Mouse (Mus musculus): ENCODE measurements at regions not wholly inside any gene's neighbourhood (a gene's known extent, or its start where the extent isn't known, plus 50 kb on each side); places are given as distances from the start of the nearest gene placed in this dataset.
A peak's percentile ranks its signal among the peaks of the same experiment; 100 is the strongest.

GRCm38 (mm10) chr7:136058319-136058718 is 342.2 kb upstream of the Mki67 start:
- WGBS (ENCODE audit: insufficient replicate concordance), result 67% methylated on average over 5 of the region's 5 CpGs
- Histone ChIP-seq H3K4me1 (replicated peaks) (no peaks in the 10 kb centered on the region), H3K36me3 (no peaks in the 10 kb centered on the region), H3K4me2 (no peak overlapping the region), H3K27ac (no peak overlapping the region), H3K4me3 (replicated peaks) (no peak overlapping the region), H3K9ac (no peak overlapping the region), H3K27me3 (0 out of 2 replicates have a peak, but pooled peaks cover 5% of the 10 kb centered on the region), H3K9me3 (replicated peaks) (no peaks in the 10 kb centered on the region)
- no peak for ATAC-seq (ENCODE audit: low read depth)
- no peak for DNase-seq

DNA sequence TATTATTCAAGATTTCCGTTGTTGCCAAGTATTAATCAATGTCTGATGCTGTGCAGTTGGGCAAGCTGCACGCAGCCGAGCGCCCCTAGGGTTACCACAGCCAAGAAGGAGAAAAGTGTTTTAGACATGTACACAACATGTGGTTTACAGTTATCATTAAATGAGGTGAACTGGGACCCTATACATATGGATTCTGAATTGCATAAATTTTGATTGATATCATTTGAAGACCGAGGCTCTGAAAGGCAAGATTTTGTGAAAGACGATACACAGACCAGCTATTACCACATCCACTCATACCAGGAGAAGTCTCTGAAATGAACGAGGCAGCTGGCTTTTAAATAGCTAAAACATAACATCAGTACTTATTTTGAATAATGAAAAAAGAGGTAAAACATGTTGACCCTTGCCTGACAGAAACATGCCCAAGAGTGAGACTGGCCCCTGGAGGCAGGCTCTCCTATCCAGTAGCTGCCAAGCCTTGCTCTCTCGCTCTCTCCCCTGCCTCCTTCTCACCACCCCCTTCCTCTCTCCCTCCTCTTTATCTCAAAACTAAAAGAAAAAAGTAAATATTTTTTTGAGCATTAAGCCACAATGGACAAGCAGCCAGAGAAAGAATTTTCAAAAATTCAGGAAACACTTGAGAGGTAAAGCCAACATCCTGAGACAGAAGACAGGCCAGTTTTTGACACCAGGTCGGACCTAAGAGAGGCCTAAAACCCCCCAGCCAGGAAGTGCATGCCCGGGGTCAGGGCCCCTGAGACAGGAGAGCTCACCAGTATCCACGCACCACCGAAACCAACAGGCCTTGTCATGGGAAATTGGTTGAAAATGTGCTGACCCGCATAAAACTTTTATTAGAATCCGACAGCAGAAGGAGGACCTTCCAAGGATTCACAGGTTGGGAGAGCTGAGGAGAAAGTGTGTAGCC is 342.9 kb upstream of the Mki67 start:
- ATAC-seq (ENCODE audit: low read depth) (no peak), DNase-seq (no peak)
- Histone ChIP-seq H3K4me3 (replicated peaks) (no peak overlapping the region), H3K9me3 (replicated peaks) (no peaks in the 10 kb centered on the region), H3K4me2 (no peak overlapping the region), H3K27ac (no peak overlapping the region), H3K9ac (no peak overlapping the region), H3K27me3 (0 out of 2 replicates have a peak, but pooled peaks cover 5% of the 10 kb centered on the region), H3K4me1 (replicated peaks) (no peaks in the 10 kb centered on the region), H3K36me3 (no peaks in the 10 kb centered on the region)
- 54% methylated on average over 14 of the region's 14 CpGs for WGBS (ENCODE audit: insufficient replicate concordance)

DNA sequence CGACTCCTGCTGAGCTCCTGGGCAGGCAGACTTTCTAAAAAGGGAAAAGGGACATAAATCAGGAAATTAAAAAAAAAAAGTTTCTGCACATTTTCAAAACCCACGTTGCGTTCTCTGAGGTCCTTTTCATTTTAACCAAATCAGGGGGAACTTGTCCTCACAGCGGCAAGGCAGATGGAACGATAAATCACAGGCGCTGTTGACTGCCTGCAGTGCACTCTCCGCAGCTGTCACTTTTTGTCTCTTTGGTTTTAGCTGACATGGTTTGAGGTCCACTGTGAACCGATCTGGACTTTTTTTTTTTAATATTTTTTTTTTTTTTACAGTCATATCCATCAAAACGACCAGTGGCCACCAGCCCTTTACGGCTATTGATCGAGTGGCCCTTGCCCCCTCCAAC is 343.7 kb upstream of the Mki67 start:
- no peak overlapping the region for H3K4me2 ChIP-seq
- ATAC-seq (ENCODE audit: low read depth), result no peak
- WGBS (ENCODE audit: insufficient replicate concordance), result 43% methylated on average over 11 of the region's 11 CpGs
- no peaks in the 10 kb centered on the region for H3K4me1 ChIP-seq (replicated peaks)
- no peak for DNase-seq
- H3K27me3 ChIP-seq, result 0 out of 2 replicates have a peak, but pooled peaks cover 5% of the 10 kb centered on the region
- no peak overlapping the region for H3K9ac ChIP-seq
- H3K27ac ChIP-seq, result no peak overlapping the region
- H3K36me3 ChIP-seq, result no peaks in the 10 kb centered on the region
- H3K9me3 ChIP-seq (replicated peaks), result no peaks in the 10 kb centered on the region
- H3K4me3 ChIP-seq (replicated peaks), result no peak overlapping the region

DNA sequence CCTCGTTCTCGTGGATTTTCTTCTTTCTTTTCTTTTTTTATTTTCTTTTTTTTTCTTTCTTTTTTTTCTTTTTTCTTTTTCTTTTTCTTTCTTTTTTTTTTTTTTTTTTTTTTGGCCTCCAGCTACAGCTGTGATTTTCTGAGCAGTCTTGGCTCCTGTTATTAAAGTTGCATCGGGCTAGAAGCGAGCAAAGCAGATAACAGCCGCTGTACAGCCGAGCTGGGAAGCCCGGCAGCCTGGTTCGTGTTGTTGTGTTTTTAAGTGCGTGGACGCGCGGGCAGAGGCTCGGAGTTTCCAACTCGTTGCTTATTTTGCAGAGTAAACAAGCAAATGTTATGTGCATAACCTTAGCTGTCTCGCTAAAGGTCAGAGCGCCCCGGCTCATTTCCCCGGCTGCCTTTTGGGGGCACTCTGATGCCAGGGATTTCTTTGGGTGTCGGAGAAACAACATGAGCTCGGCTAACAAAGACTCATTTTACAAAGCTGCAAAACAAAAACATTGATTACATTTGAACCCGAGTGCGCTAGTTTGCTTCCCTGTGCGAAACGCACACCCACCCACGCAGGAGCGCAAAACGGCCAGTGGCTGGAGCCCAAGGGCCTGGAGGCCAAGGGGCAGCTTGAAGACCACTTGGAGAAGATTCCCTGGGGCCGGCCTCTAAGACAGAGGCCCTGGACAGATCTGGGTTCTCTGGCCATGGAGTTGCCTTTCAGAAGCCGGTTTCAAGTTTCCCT is 344.3 kb upstream of the Mki67 start:
- no peaks in the 10 kb centered on the region for H3K36me3 ChIP-seq
- H3K4me1 ChIP-seq (replicated peaks), result no peaks in the 10 kb centered on the region
- H3K4me2 ChIP-seq, result peak overlapping the region; percentile 19
- H3K9me3 ChIP-seq (replicated peaks), result no peaks in the 10 kb centered on the region
- 0 out of 2 replicates have a peak, but pooled peaks cover 5% of the 10 kb centered on the region for H3K27me3 ChIP-seq
- 23% methylated on average over 29 of the region's 29 CpGs for WGBS (ENCODE audit: insufficient replicate concordance)
- no peak overlapping the region for H3K4me3 ChIP-seq (replicated peaks)
- no peak for DNase-seq
- no peak overlapping the region for H3K9ac ChIP-seq
- no peak for ATAC-seq (ENCODE audit: low read depth)
- no peak overlapping the region for H3K27ac ChIP-seq

DNA sequence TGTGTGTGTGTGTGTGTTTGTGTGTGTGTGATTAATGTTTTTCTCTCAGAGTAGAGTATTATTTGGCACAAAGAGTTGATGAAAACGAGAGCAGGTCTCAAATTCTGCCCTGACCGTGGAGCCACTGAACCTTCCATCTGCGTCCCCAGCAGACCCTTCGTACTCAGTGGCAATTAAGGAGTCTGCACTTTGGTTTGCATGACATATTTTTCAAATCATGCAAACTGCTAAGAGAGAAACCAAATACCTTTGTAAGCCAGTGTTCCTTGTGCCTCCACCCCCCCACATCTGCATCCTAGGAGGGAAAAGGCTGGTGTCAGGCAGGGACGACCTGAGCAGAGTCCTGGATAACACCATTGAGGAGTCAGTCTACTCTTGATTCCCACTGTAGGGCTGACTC is 346.5 kb upstream of the Mki67 start:
- no peak for ATAC-seq (ENCODE audit: low read depth)
- WGBS (ENCODE audit: insufficient replicate concordance), result 54% methylated on average over 5 of the region's 5 CpGs

DNA sequence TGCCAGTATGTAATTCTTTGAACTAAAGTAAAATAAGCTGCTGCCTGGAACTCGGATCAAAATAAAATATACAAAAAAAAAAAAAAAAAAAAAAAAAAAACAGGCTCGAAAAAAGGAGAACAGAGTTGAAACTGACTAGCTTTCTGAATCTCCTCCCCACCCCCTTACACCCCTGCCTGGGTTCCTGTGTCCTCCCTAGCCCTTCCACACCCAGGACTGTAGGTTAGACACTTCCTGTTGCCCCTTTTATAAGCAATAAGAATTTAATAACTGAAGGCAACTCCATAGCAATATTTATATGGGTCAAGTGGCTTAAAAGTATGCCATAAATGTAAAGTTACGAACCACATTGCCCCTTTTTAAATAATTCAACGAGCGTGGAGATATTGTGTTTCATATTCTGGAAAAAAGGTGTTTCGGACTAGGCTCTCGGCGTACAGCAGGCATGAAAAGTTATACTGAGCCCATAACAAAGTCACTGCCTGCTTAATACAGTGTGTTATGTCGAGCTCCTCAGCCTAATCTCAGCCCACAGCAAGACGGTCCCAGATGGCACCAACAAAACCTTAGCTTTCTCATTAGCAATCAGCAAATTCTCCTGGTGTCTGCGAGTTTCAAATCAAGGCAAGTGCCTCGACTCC is 349.0 kb upstream of the Mki67 start:
- ATAC-seq (ENCODE audit: low read depth), result no peak
- Histone ChIP-seq H3K4me3 (replicated peaks) (no peak overlapping the region), H3K9ac (no peak overlapping the region), H3K27me3 (no peaks in the 10 kb centered on the region), H3K9me3 (replicated peaks) (no peaks in the 10 kb centered on the region), H3K4me1 (replicated peaks) (no peaks in the 10 kb centered on the region), H3K4me2 (no peak overlapping the region), H3K36me3 (no peaks in the 10 kb centered on the region), H3K27ac (no peak overlapping the region)
- no peak for DNase-seq
- WGBS (ENCODE audit: insufficient replicate concordance), result 54% methylated on average over 12 of the region's 12 CpGs

More for the DNA sequence above, 346.5 kb upstream of the Mki67 start:
- 0 out of 2 replicates have a peak, but pooled peaks cover 5% of the 10 kb centered on the region for H3K27me3 ChIP-seq
- no peaks in the 10 kb centered on the region for H3K9me3 ChIP-seq (replicated peaks)
- no peaks in the 10 kb centered on the region for H3K4me1 ChIP-seq (replicated peaks)
- no peak for DNase-seq
- no peaks in the 10 kb centered on the region for H3K36me3 ChIP-seq
- no peak overlapping the region for H3K4me2 ChIP-seq
- no peak overlapping the region for H3K27ac ChIP-seq
- H3K4me3 ChIP-seq (replicated peaks), result no peak overlapping the region
- no peak overlapping the region for H3K9ac ChIP-seq

DNA sequence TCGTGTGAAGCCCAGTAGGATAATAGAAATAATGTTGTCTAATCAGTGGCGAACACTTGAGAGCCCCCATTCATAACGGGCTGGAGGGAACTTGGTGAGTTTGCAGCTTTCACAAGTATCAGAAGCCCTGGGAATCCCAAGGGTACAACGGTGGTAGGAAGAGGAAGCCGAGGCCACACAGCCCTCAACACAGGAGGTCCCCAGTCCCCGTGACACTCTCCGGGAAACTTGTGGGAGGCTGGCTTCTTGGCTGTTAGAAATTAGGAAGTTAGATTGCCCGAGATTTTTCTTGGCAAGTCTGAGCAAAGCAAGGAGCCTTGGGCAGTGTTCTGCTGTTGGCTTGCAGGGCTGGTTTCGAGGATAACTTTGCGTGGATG is 349.5 kb upstream of the Mki67 start:
- DNase-seq, result no peak
- Histone ChIP-seq H3K4me2 (no peak overlapping the region), H3K27ac (no peak overlapping the region), H3K9ac (no peak overlapping the region), H3K4me1 (replicated peaks) (no peaks in the 10 kb centered on the region), H3K4me3 (replicated peaks) (no peak overlapping the region), H3K9me3 (replicated peaks) (no peaks in the 10 kb centered on the region), H3K36me3 (no peaks in the 10 kb centered on the region), H3K27me3 (no peaks in the 10 kb centered on the region)
- 23% methylated on average over 10 of the region's 10 CpGs for WGBS (ENCODE audit: insufficient replicate concordance)
- ATAC-seq (ENCODE audit: low read depth), result no peak

DNA sequence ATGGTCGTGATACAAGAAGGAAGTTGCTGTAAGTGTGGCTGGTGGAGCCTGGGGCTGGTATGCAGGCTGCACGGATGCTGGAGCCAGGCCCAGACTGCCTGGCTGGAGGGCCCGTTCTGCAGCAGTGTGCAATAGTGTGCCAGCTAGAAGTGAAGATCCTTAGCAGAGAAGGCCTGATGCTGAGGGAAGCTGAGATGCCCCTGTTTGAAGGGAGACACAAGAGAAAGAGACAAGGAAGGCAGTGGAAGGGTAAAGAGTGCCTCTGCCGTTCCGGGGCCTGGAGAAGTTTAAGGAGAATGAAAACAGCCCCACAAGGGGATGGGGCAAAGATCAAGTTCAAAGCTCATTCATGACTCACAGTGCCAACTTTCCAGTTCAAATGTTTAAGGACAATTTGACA is 354.7 kb upstream of the Mki67 start:
- Histone ChIP-seq H3K4me2 (no peak overlapping the region), H3K4me3 (replicated peaks) (no peak overlapping the region), H3K9ac (no peak overlapping the region), H3K27me3 (no peaks in the 10 kb centered on the region), H3K27ac (no peak overlapping the region), H3K36me3 (no peaks in the 10 kb centered on the region), H3K4me1 (replicated peaks) (no peaks in the 10 kb centered on the region), H3K9me3 (replicated peaks) (no peaks in the 10 kb centered on the region)
- DNase-seq (no peak), ATAC-seq (ENCODE audit: low read depth) (no peak)
- 48% methylated on average over 5 of the region's 5 CpGs for WGBS (ENCODE audit: insufficient replicate concordance)

DNA sequence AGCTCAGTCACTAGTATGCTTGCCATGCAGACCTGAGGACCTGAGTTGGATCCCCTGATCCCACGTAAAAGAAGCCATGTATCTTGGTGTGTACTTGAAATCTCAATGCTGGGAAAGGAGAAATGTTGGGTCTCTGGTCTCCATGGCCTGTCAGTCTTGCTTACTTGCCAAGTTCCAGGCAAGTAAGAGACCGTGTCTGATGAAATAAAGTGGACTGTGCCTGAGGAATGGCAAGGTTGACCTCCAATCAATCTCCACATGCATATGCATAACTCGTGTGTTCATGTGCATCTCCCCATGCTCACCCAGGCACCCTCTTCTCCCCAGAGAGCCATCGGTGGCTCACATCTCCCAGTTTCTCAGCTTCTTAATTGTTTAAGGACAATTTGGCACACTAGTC is 355.2 kb upstream of the Mki67 start:
- 54% methylated on average over 4 of the region's 4 CpGs for WGBS (ENCODE audit: insufficient replicate concordance)
- H3K4me3 ChIP-seq (replicated peaks), result no peak overlapping the region
- H3K4me2 ChIP-seq, result no peak overlapping the region
- H3K4me1 ChIP-seq (replicated peaks), result no peaks in the 10 kb centered on the region
- ATAC-seq (ENCODE audit: low read depth) (no peak), DNase-seq (no peak)
- no peaks in the 10 kb centered on the region for H3K36me3 ChIP-seq
- H3K9me3 ChIP-seq (replicated peaks), result no peaks in the 10 kb centered on the region
- H3K27ac ChIP-seq, result no peak overlapping the region
- H3K27me3 ChIP-seq, result no peaks in the 10 kb centered on the region
- H3K9ac ChIP-seq, result no peak overlapping the region

DNA sequence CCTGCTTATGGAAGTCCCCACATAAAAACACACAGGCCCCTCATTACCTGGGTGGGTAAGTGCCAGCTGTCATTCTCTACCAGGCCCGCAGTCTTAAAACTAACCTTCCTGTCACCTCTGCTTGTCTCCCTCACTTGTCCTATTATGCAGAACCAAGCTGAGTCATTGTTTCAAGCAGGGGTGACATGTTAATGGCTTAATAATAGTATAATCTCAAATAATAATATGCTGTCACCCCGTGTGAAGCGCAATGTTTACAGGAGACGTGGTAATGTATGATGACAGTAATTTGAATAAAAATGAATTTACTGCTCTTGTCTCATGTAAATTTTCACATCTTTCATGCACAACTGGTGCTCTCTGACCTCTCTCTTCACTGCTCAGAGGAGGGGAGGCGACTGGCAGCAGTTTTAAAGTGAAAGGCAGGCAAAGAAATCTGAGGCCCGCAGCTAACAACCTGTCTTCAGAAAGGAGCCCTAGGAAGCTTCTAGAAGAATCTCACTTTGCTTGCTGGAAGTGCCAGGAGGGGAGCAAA is 357.2 kb upstream of the Mki67 start:
- Histone ChIP-seq H3K4me1 (replicated peaks) (no peaks in the 10 kb centered on the region), H3K27ac (no peak overlapping the region), H3K9me3 (replicated peaks) (no peaks in the 10 kb centered on the region), H3K4me2 (no peak overlapping the region), H3K9ac (no peak overlapping the region), H3K27me3 (no peaks in the 10 kb centered on the region), H3K4me3 (replicated peaks) (no peak overlapping the region), H3K36me3 (no peaks in the 10 kb centered on the region)
- no peak for DNase-seq
- WGBS (ENCODE audit: insufficient replicate concordance), result 64% methylated on average over 6 of the region's 6 CpGs
- no peak for ATAC-seq (ENCODE audit: low read depth)

DNA sequence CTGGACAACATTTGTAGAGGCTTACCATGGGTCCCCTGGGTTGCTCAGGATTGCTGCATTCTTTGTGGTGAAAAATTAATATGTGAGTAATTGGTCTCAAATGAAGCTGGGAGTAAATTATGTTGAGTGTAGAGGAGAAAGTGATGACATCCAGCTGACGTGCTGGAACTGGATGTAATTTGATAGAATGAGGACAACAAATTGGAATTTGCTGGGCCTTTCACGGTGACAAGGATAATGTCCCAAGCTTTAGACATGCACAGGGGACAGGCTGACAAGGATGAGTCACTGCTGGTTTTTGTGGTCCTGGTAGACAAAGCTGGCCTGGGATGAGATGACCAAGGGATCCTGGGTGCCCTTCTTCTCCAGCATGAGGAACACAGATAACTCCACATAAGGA is 357.9 kb upstream of the Mki67 start:
- WGBS (ENCODE audit: insufficient replicate concordance), result 53% methylated on average over 2 of the region's 2 CpGs
- no peaks in the 10 kb centered on the region for H3K9me3 ChIP-seq (replicated peaks)
- H3K9ac ChIP-seq, result no peak overlapping the region
- H3K36me3 ChIP-seq, result no peaks in the 10 kb centered on the region
- H3K4me3 ChIP-seq (replicated peaks), result no peak overlapping the region
- H3K4me2 ChIP-seq, result no peak overlapping the region
- ATAC-seq (ENCODE audit: low read depth) (no peak), DNase-seq (no peak)
- H3K27ac ChIP-seq, result no peak overlapping the region
- no peaks in the 10 kb centered on the region for H3K27me3 ChIP-seq
- no peaks in the 10 kb centered on the region for H3K4me1 ChIP-seq (replicated peaks)
